Mouse (Mus musculus) adrenal gland, postnatal 14 days (tissue): ENCODE data around the gene Fut1. TPM values are rescaled to one million over a fixed set of nuclear protein-coding genes. Genes with fewer than 3 reads are reported as not detected.
A peak's percentile ranks its signal among the peaks of the same experiment; 100 is the strongest.
"Not testable (repeated sequence)": the region's sequence is repeated elsewhere in the genome, so short reads cannot be mapped to it uniquely, and the experiment has no call there.

Experiments used
- DNase-seq: peaks from one replicate; pipeline ENCODE4 v3.0.0; 2021; ENCODE audit warnings: mixed read lengths
- total RNA-seq: library from RNA; stranded (reverse); gene quantifications from 2 replicates; pipeline ENCODE4 v1.2.3, GENCODE M21; 2021

The Fut1 gene
- total RNA-seq, 1 experiment from 2014 or later = 0.11 TPM

- peak; percentile 95 for DNase-seq
These were observed 21.7 kb downstream of the Fut1 start for GRCm38 (mm10) chr7:45638623-45639401.

- DNase-seq = no peak
These were observed 22.5 kb downstream of the Fut1 start, which contains the start of gene Mamstr for GRCm38 (mm10) chr7:45639561-45640027. Gene Mamstr, plus strand, starts transcription at chr7:45639977.

GRCm38 (mm10) chr7:45640191-45640957 is 23.3 kb downstream of the Fut1 start:
- DNase-seq = peak; percentile 48

- no peak for DNase-seq
These were observed 24.4 kb downstream of the Fut1 start for GRCm38 (mm10) chr7:45641391-45642040.

GRCm38 (mm10) chr7:45642083-45642482 is 25.0 kb downstream of the Fut1 start:
- no peak for DNase-seq

- no peak for DNase-seq
These were observed 25.6 kb downstream of the Fut1 start for GRCm38 (mm10) chr7:45642503-45643255.

- peak; percentile 98 for DNase-seq
These were observed 26.5 kb downstream of the Fut1 start for GRCm38 (mm10) chr7:45643441-45644178.

- DNase-seq = peak; percentile 64
These were observed 27.1 kb downstream of the Fut1 start for GRCm38 (mm10) chr7:45644183-45644582.

GRCm38 (mm10) chr7:45644872-45645590 is 27.9 kb downstream of the Fut1 start:
- no peak for DNase-seq

- no peak for DNase-seq
These were observed 28.5 kb downstream of the Fut1 start for GRCm38 (mm10) chr7:45645591-45645971.

GRCm38 (mm10) chr7:45646671-45647070 is 29.6 kb downstream of the Fut1 start:
- DNase-seq = no peak

- peak; percentile 78 for DNase-seq
These were observed 32.3 kb downstream of the Fut1 start for GRCm38 (mm10) chr7:45649351-45649750.

GRCm38 (mm10) chr7:45650484-45650883 is 33.4 kb downstream of the Fut1 start:
- not testable (repeated sequence) for DNase-seq

GRCm38 (mm10) chr7:45654424-45655047 is 37.4 kb downstream of the Fut1 start:
- no peak for DNase-seq

GRCm38 (mm10) chr7:45660746-45661478 is 43.8 kb downstream of the Fut1 start:
- no peak for DNase-seq

GRCm38 (mm10) chr7:45661702-45662101 is 44.6 kb downstream of the Fut1 start:
- not testable (repeated sequence) for DNase-seq

GRCm38 (mm10) chr7:45665303-45666138 is 48.4 kb downstream of the Fut1 start:
- no peak for DNase-seq

- no peak for DNase-seq
These were observed 49.1 kb downstream of the Fut1 start, which contains the start of gene Fut2 for GRCm38 (mm10) chr7:45666161-45666560. Gene Fut2, minus strand, starts transcription at chr7:45666394.
